Mouse (Mus musculus) neutrophil, adult 65 days (primary cell): ENCODE results near the gene Ica1l. TPM values are rescaled to one million over a fixed set of nuclear protein-coding genes. Genes with fewer than 3 reads are reported as not detected.

Experiments used
- total RNA-seq: library from RNA; stranded (reverse); gene quantifications from 2 replicates; pipeline ENCODE4 v1.2.4, GENCODE M21; 2023

Ica1l gene
- total RNA-seq = 1.5 TPM in 1 of 2 replicates, not detected in the other

GRCm38 (mm10) chr1:60042796-60043469 is at the start of gene Ica1l:
Gene Ica1l, minus strand, starts transcription at chr1:60043184.

Other genes with a start within 250 kb of the Ica1l start
- 70.8 and 86.1 TPM in 2 replicates for gene Fam117b, start 130.2 kb downstream of the Ica1l start, total RNA-seq
- gene Carf, start 55.1 kb upstream of the Ica1l start, total RNA-seq = 6.4 and 7.9 TPM in 2 replicates
- 5.8 and 7.6 TPM in 2 replicates for gene Wdr12, start 55.5 kb upstream of the Ica1l start, total RNA-seq
- 13.6 and 17.0 TPM in 2 replicates for gene Nbeal1, start 137.4 kb upstream of the Ica1l start, total RNA-seq